In the genomic region with DNA sequence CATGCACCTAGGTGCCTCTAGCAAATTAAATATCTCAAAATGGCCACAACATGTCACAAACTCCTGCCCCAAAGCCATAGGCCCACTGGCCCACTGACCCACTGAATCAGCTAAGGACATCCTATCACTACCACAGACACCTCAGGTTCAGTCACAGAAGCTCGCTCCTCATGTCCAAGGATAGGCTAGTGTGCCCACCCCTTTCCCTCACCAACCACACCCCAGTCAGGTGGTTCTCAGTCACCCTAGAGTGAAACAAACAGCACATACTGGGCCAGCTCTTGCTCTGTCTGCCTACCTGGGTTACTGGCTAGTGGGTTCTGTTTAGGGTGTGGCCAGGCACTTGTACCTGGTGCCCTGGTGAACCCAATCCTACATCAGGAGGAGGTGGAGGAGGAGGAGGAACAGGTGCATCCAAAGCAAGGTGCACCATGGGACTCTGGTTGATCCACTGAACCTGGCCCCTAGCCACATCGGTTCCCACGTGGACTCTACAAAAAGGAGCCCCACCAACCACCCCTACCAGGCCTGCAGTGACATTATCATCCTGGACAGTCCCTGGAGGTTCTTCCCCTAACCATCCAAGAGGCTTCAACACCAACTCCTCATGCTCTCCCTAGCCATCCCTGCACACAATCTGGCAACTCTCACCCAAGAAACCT, we compare ENCODE assay signal across 8 mouse cellular contexts. TPM values are rescaled to one million over a fixed set of nuclear protein-coding genes. Genes with fewer than 3 reads are reported as not detected.
A peak's percentile ranks its signal among the peaks of the same experiment; 100 is the strongest.
DNase-seq lines count a peak whose midpoint lies in the region; ATAC-seq and TF ChIP-seq lines count a peak whose summit lies in the region.

No protein-coding gene starts in this region.

- H3K36me3 ChIP-seq in kidney, postnatal 0 days (ENCODE audit: insufficient read depth, low read length), result peaks cover 40% of the 10 kb centered on the region
- H3K36me3 ChIP-seq in embryonic facial prominence, embryonic 13.5 days, result peaks cover 47% of the 10 kb centered on the region
- H3K36me3 ChIP-seq in hindbrain, embryonic 15.5 days, result peaks cover 34% of the 10 kb centered on the region
- peaks cover 23% of the 10 kb centered on the region for H3K36me3 ChIP-seq in midbrain, embryonic 16.5 days (ENCODE audit: control insufficient read depth, insufficient read depth, low read length)

- no peaks in the 10 kb centered on the region for H3K27me3 ChIP-seq in kidney, postnatal 0 days (ENCODE audit: insufficient read depth, low read length)
- no peaks in the 10 kb centered on the region for H3K27me3 ChIP-seq in embryonic facial prominence, embryonic 13.5 days
- H3K27me3 ChIP-seq in hindbrain, embryonic 15.5 days, result no peaks in the 10 kb centered on the region
- H3K27me3 ChIP-seq in midbrain, embryonic 16.5 days (ENCODE audit: control insufficient read depth, insufficient read depth, low read depth, low read length), result no peaks in the 10 kb centered on the region

- H3K4me3 ChIP-seq in kidney, postnatal 0 days (replicated peaks; ENCODE audit: low read depth, low read length), result peak overlapping the region; percentile 61
- peak overlapping the region; percentile 83 for H3K4me3 ChIP-seq in embryonic facial prominence, embryonic 13.5 days
- H3K4me3 ChIP-seq in hindbrain, embryonic 15.5 days, result peak overlapping the region; percentile 89; the same call in 1 of the 2 replicates
- no peak overlapping the region for H3K4me3 ChIP-seq in midbrain, embryonic 16.5 days (ENCODE audit: low read depth, low read length)

- H3K9me3 ChIP-seq in kidney, postnatal 0 days (replicated peaks; ENCODE audit: low read length), result no peaks in the 10 kb centered on the region
- no peaks in the 10 kb centered on the region for H3K9me3 ChIP-seq in embryonic facial prominence, embryonic 13.5 days
- no peaks in the 10 kb centered on the region for H3K9me3 ChIP-seq in hindbrain, embryonic 15.5 days
- H3K9me3 ChIP-seq in midbrain, embryonic 16.5 days (replicated peaks; ENCODE audit: control insufficient read depth, low read length, poor library complexity, severe bottlenecking), result no peaks in the 10 kb centered on the region

- no peak for ATAC-seq in kidney, postnatal 0 days (replicated peaks; ENCODE audit: low FRiP score, low read depth)
- ATAC-seq in embryonic facial prominence, embryonic 13.5 days (ENCODE audit: insufficient number of reproducible peaks, insufficient read depth, low FRiP score, low TSS enrichment, low read depth), result no peak
- no peak for ATAC-seq in hindbrain, embryonic 15.5 days (ENCODE audit: low FRiP score, low read depth)
- no peak for ATAC-seq in midbrain, embryonic 16.5 days
- ATAC-seq in activated CD4-positive, CD25-positive, alpha-beta regulatory T cell, adult 4 months, result no peak

- H3K27ac ChIP-seq in kidney, postnatal 0 days, result no peak overlapping the region
- no peak overlapping the region for H3K27ac ChIP-seq in embryonic facial prominence, embryonic 13.5 days
- H3K27ac ChIP-seq in hindbrain, embryonic 15.5 days (replicated peaks), result no peak overlapping the region
- no peak overlapping the region for H3K27ac ChIP-seq in midbrain, embryonic 16.5 days (ENCODE audit: low read length)

- peak overlapping the region; percentile 75 for H3K9ac ChIP-seq in kidney, postnatal 0 days (ENCODE audit: low read depth, low read length)
- peak overlapping the region; percentile 95 for H3K9ac ChIP-seq in embryonic facial prominence, embryonic 13.5 days
- H3K9ac ChIP-seq in hindbrain, embryonic 15.5 days, result no peak overlapping the region
- peak overlapping the region; percentile 80; the same call in 1 of the 2 replicates for H3K9ac ChIP-seq in midbrain, embryonic 16.5 days (ENCODE audit: low read depth, low read length)

- DNase-seq in kidney, postnatal 0 days (ENCODE audit: low spot score), result no peak
- DNase-seq in kidney, adult 18-20 months, result no peak
- no peak for DNase-seq in testis, postnatal 10 days (ENCODE audit: low spot score)
- DNase-seq in cerebellum, postnatal 25 days, result no peak

- TF ChIP-seq CTCF in kidney, postnatal 0 days (IDR thresholded peaks at IDR 0.05; ENCODE audit: low read depth), result no peak

- peak overlapping the region; percentile 87 for H3K4me2 ChIP-seq in kidney, postnatal 0 days (ENCODE audit: low read length)
- H3K4me2 ChIP-seq in embryonic facial prominence, embryonic 13.5 days, result peak overlapping the region; percentile 90
- peak overlapping the region; percentile 90 for H3K4me2 ChIP-seq in hindbrain, embryonic 15.5 days
- H3K4me2 ChIP-seq in midbrain, embryonic 16.5 days (ENCODE audit: low read length), result peak overlapping the region; percentile 90

- 91% methylated on average over 3 of the region's 3 CpGs for WGBS in kidney, postnatal 0 days
- 92% methylated on average over 3 of the region's 3 CpGs for WGBS in embryonic facial prominence, embryonic 13.5 days
- 98% methylated on average over 3 of the region's 3 CpGs for WGBS in hindbrain, embryonic 15.5 days
- 95% methylated on average over 3 of the region's 3 CpGs for WGBS in midbrain, embryonic 16.5 days

- peaks cover 16% of the 10 kb centered on the region for H3K4me1 ChIP-seq in kidney, postnatal 0 days (replicated peaks; ENCODE audit: insufficient read depth, low read length)
- peaks cover 18% of the 10 kb centered on the region for H3K4me1 ChIP-seq in embryonic facial prominence, embryonic 13.5 days
- H3K4me1 ChIP-seq in hindbrain, embryonic 15.5 days (replicated peaks), result peaks cover 24% of the 10 kb centered on the region
- peaks cover 18% of the 10 kb centered on the region for H3K4me1 ChIP-seq in midbrain, embryonic 16.5 days (ENCODE audit: control insufficient read depth, insufficient read depth, low read length)

RNA-seq across cellular contexts. Expression of a gene that starts 2.0 kb away (rescaled TPM):
- 575 and 586 TPM in 2 replicates for polyA plus RNA-seq in kidney, postnatal 0 days (2015; fragmentation: Nextera tagmentation; extraction: Ambion mirVana)
- polyA plus RNA-seq in embryonic facial prominence, embryonic 13.5 days (2015; fragmentation: Nextera tagmentation; extraction: Ambion mirVana), result 210 and 222 TPM in 2 replicates
- 300 and 306 TPM in 2 replicates for polyA plus RNA-seq in hindbrain, embryonic 15.5 days (2015; fragmentation: Nextera tagmentation; extraction: Ambion mirVana)
- polyA plus RNA-seq in midbrain, embryonic 16.5 days (2015; fragmentation: Nextera tagmentation; extraction: Ambion mirVana), result 243 and 289 TPM in 2 replicates
- polyA plus RNA-seq in activated CD4-positive, CD25-positive, alpha-beta regulatory T cell, adult 4 months (2017; shearing (Covaris generic)), result 100 to 1,000 TPM; 287 to 288 TPM

RNA-seq across cellular contexts. Expression of a gene that starts 3.4 kb away (rescaled TPM):
- polyA plus RNA-seq in kidney, postnatal 0 days (2015; fragmentation: Nextera tagmentation; extraction: Ambion mirVana), result not detected in 2 replicates
- not detected in 2 replicates for polyA plus RNA-seq in embryonic facial prominence, embryonic 13.5 days (2015; fragmentation: Nextera tagmentation; extraction: Ambion mirVana)
- 1.9 TPM in 1 of 2 replicates, not detected in the other for polyA plus RNA-seq in hindbrain, embryonic 15.5 days (2015; fragmentation: Nextera tagmentation; extraction: Ambion mirVana)
- polyA plus RNA-seq in midbrain, embryonic 16.5 days (2015; fragmentation: Nextera tagmentation; extraction: Ambion mirVana), result 2.5 and 3.4 TPM in 2 replicates
- not detected for polyA plus RNA-seq in activated CD4-positive, CD25-positive, alpha-beta regulatory T cell, adult 4 months (2017; shearing (Covaris generic))

RNA-seq across cellular contexts. Expression of a gene that starts 12.3 kb away (rescaled TPM):
- polyA plus RNA-seq in kidney, postnatal 0 days (2015; fragmentation: Nextera tagmentation; extraction: Ambion mirVana), result 3.6 and 3.9 TPM in 2 replicates
- polyA plus RNA-seq in embryonic facial prominence, embryonic 13.5 days (2015; fragmentation: Nextera tagmentation; extraction: Ambion mirVana), result 2.5 and 3.3 TPM in 2 replicates
- 8.4 and 8.7 TPM in 2 replicates for polyA plus RNA-seq in hindbrain, embryonic 15.5 days (2015; fragmentation: Nextera tagmentation; extraction: Ambion mirVana)
- 11.3 and 14.1 TPM in 2 replicates for polyA plus RNA-seq in midbrain, embryonic 16.5 days (2015; fragmentation: Nextera tagmentation; extraction: Ambion mirVana)
- 1 to 10 TPM; 1.9 to 2.5 TPM for polyA plus RNA-seq in activated CD4-positive, CD25-positive, alpha-beta regulatory T cell, adult 4 months (2017; shearing (Covaris generic))

RNA-seq across cellular contexts. Expression of a gene that starts 48.8 kb away (rescaled TPM):
- polyA plus RNA-seq in kidney, postnatal 0 days (2015; fragmentation: Nextera tagmentation; extraction: Ambion mirVana), result 2.5 and 4.8 TPM in 2 replicates
- polyA plus RNA-seq in embryonic facial prominence, embryonic 13.5 days (2015; fragmentation: Nextera tagmentation; extraction: Ambion mirVana), result 0.37 and 0.66 TPM in 2 replicates
- polyA plus RNA-seq in hindbrain, embryonic 15.5 days (2015; fragmentation: Nextera tagmentation; extraction: Ambion mirVana), result not detected in 2 replicates
- polyA plus RNA-seq in midbrain, embryonic 16.5 days (2015; fragmentation: Nextera tagmentation; extraction: Ambion mirVana), result not detected in 2 replicates
- not detected for polyA plus RNA-seq in activated CD4-positive, CD25-positive, alpha-beta regulatory T cell, adult 4 months (2017; shearing (Covaris generic))

RNA-seq across cellular contexts. Expression of a gene that starts 55.7 kb away (rescaled TPM):
- 2.2 and 3.0 TPM in 2 replicates for polyA plus RNA-seq in kidney, postnatal 0 days (2015; fragmentation: Nextera tagmentation; extraction: Ambion mirVana)
- 7.7 and 8.4 TPM in 2 replicates for polyA plus RNA-seq in embryonic facial prominence, embryonic 13.5 days (2015; fragmentation: Nextera tagmentation; extraction: Ambion mirVana)
- 0.79 and 1.4 TPM in 2 replicates for polyA plus RNA-seq in hindbrain, embryonic 15.5 days (2015; fragmentation: Nextera tagmentation; extraction: Ambion mirVana)
- polyA plus RNA-seq in midbrain, embryonic 16.5 days (2015; fragmentation: Nextera tagmentation; extraction: Ambion mirVana), result 0.51 and 0.78 TPM in 2 replicates
- polyA plus RNA-seq in activated CD4-positive, CD25-positive, alpha-beta regulatory T cell, adult 4 months (2017; shearing (Covaris generic)), result not detected
